Mouse (Mus musculus): ENCODE data around the gene March4. TPM values are rescaled to one million over a fixed set of nuclear protein-coding genes. Genes with fewer than 3 reads are reported as not detected.
A peak's percentile ranks its signal among the peaks of the same experiment; 100 is the strongest.

Gene March4
- polyA plus RNA-seq, 1 experiment from 2014 or later: 0.57 TPM

- Histone ChIP-seq H3K4me1 (no peaks in the 10 kb centered on the region; the same call in 1 of the 2 replicates), H3K4me3 (replicated peaks) (no peak overlapping the region), H3K9ac (no peak overlapping the region), H3K36me3 (replicated peaks) (no peaks in the 10 kb centered on the region), H3K27ac (no peak overlapping the region), H3K27me3 (no peaks in the 10 kb centered on the region), H3K4me2 (no peak overlapping the region), H3K9me3 (no peaks in the 10 kb centered on the region)
- 91% methylated on average over 7 of the region's 7 CpGs for WGBS
- ATAC-seq (ENCODE audit: low FRiP score): no peak
These were observed 107.5 kb downstream of the March4 start for GRCm38 (mm10) chr1:72429107-72429807.

- Histone ChIP-seq H3K9ac (no peak overlapping the region), H3K4me3 (replicated peaks) (no peak overlapping the region), H3K27ac (no peak overlapping the region), H3K36me3 (replicated peaks) (no peaks in the 10 kb centered on the region), H3K9me3 (no peaks in the 10 kb centered on the region), H3K27me3 (no peaks in the 10 kb centered on the region), H3K4me1 (no peaks in the 10 kb centered on the region; the same call in 1 of the 2 replicates), H3K4me2 (no peak overlapping the region)
- 90% methylated on average over 8 of the region's 8 CpGs for WGBS
- ATAC-seq (ENCODE audit: low FRiP score): no peak
These were observed 108.2 kb downstream of the March4 start for GRCm38 (mm10) chr1:72428526-72428925.

- H3K4me3 ChIP-seq (replicated peaks): no peak overlapping the region
- H3K27ac ChIP-seq: no peak overlapping the region
- H3K9me3 ChIP-seq: no peaks in the 10 kb centered on the region
- 85% methylated on average over 4 of the region's 4 CpGs for whole genome bisulfite sequencing
- H3K9ac ChIP-seq: no peak overlapping the region
- no peaks in the 10 kb centered on the region for H3K27me3 ChIP-seq
- H3K4me2 ChIP-seq: no peak overlapping the region
- H3K36me3 ChIP-seq (replicated peaks): no peaks in the 10 kb centered on the region
- H3K4me1 ChIP-seq: no peaks in the 10 kb centered on the region
- no peak for ATAC-seq (ENCODE audit: low FRiP score)
These were observed 110.3 kb downstream of the March4 start for GRCm38 (mm10) chr1:72426456-72426855.

DNA sequence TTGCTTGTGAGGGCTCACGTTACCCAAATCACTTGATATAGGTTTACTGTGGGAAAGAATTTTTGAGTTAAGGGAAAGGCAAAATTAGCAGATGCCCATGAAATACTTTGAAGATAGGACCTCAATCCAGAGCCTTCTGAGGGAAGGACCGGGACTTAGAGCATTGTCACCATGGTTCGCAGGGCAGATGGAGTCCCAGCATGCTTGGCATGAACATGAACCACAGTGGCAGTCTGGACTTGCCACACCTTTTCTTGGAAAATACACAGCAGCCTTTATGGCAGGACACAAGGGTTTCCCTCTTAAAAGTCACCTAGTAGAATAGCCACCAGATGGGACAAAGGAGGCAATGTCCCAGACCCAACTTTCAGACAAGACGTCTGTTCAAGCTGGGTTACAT is 114.6 kb downstream of the March4 start:
- ATAC-seq (ENCODE audit: low FRiP score): no peak
- no peaks in the 10 kb centered on the region for H3K27me3 ChIP-seq
- 89% methylated on average over 4 of the region's 4 CpGs for WGBS

DNA sequence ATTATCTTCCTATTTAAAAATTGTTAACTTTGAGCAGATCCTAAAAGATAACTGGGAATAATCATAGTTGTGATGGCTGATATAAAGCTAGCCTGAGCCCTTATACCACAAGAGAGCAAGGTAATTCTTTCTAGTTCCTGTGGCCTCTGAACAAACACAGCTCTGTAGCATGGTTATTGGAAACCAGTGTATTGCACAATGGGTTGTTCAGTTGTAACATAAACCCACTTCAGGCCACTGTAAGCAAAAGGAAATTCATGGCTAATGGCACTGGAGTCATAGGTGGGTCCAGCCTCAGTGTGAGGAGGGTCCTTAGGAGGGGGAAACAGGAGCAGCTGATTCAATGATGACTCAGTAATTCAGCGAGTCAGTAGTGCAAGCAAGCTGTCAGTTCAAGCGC is 116.5 kb downstream of the March4 start:
- Histone ChIP-seq H3K27me3 (no peaks in the 10 kb centered on the region), H3K4me1 (no peaks in the 10 kb centered on the region), H3K9ac (no peak overlapping the region), H3K36me3 (replicated peaks) (no peaks in the 10 kb centered on the region), H3K4me3 (replicated peaks) (no peak overlapping the region), H3K27ac (no peak overlapping the region), H3K4me2 (no peak overlapping the region), H3K9me3 (no peaks in the 10 kb centered on the region)
- WGBS: 67% methylated on average over 2 of the region's 2 CpGs
- ATAC-seq (ENCODE audit: low FRiP score): no peak

More for the DNA sequence above, 114.6 kb downstream of the March4 start:
- no peak overlapping the region for H3K27ac ChIP-seq
- no peaks in the 10 kb centered on the region for H3K9me3 ChIP-seq
- H3K36me3 ChIP-seq (replicated peaks): no peaks in the 10 kb centered on the region
- no peaks in the 10 kb centered on the region for H3K4me1 ChIP-seq
- no peak overlapping the region for H3K4me2 ChIP-seq
- H3K4me3 ChIP-seq (replicated peaks): no peak overlapping the region
- no peak overlapping the region for H3K9ac ChIP-seq

DNA sequence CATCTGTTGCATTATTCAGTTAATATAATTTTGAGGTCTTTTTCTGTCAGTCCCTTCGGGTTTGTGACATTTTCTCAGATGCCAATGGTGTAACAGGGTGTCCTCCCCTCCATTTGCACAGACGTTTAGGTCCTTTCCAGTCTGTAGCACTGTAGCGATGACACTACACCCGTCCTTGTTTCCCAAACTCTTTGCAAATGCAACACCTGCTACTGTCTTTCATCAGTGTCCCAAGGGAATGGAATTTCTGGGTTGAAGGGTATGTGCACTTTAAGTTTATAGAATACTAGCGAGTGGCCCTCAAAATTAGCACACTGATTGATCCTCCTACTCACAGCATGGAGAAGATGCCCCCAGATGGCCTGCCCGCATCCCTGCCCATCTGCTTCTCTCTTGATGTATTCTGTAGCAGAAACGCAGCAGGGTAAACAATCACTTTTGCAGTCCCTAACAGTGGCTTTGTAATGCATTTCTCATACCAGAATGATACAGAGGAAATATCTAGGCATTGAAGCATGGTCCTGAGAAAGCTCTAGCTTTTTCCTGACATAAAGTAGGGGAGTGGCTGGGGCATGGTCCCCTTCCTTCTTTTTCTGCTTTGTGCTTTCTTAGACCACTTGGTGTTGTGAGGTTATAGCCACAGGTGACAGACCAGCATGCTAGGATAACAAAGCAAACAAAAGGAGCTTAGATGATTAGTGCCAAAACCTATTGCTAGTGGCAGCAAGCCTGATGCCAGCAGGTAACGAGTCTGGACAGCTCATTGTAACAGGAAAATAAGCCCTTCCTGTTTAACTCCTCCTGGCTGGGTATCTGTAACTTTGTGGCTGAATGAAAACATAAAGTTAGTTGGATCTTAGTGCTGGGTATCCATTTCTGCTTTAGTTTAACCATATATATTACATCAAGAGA is 117.7 kb downstream of the March4 start:
- H3K27ac ChIP-seq: no peak overlapping the region
- no peaks in the 10 kb centered on the region for H3K36me3 ChIP-seq (replicated peaks)
- no peak overlapping the region for H3K4me2 ChIP-seq
- H3K27me3 ChIP-seq: no peaks in the 10 kb centered on the region
- ATAC-seq (ENCODE audit: low FRiP score): no peak
- WGBS: 70% methylated on average over 8 of the region's 8 CpGs
- no peaks in the 10 kb centered on the region for H3K9me3 ChIP-seq
- no peak overlapping the region for H3K9ac ChIP-seq
- peaks cover 11% of the 10 kb centered on the region for H3K4me1 ChIP-seq
- no peak overlapping the region for H3K4me3 ChIP-seq (replicated peaks)

DNA sequence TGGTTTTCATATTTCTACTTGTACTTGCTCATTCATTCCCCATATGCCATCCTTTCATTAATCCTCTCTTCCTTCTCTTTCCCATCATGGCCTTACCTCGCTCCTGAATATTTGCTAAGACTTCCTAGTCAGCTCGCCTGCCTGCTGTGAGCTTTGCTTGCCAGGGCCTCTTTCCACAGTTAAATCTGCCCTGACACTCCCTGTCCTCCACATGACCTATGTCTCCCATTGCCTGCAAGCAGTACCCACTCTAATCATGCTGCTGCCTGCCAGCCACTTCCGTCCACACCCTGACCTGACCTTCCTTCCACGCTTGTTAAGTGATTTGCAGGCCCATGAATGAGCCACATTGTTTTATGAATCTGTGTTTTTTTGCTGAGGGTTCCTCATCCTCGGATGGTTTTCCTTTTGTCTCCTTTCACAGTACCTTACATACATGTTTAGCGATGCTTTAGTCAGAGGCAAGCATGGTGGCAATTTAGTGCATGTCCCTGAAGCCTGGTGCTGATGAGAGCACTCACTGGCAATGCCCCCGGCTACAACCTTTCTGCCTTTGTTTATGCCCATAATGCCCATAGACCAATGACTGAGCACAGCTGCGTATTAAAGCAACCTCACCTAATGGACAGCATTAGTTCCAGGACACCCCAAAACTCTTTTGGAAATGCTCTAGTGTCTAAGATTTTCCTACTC is 122.0 kb downstream of the March4 start:
- H3K4me1 ChIP-seq: peaks cover 12% of the 10 kb centered on the region
- H3K9me3 ChIP-seq: no peaks in the 10 kb centered on the region
- no peak overlapping the region for H3K4me3 ChIP-seq (replicated peaks)
- WGBS: 57% methylated on average over 8 of the region's 8 CpGs
- no peak overlapping the region for H3K9ac ChIP-seq
- H3K27me3 ChIP-seq: no peaks in the 10 kb centered on the region; the same call in 1 of the 2 replicates
- no peak for ATAC-seq (ENCODE audit: low FRiP score)
- no peaks in the 10 kb centered on the region for H3K36me3 ChIP-seq (replicated peaks)
- H3K4me2 ChIP-seq: no peak overlapping the region
- H3K27ac ChIP-seq: 0 out of 2 replicates have a peak overlapping the region, but pooled peaks have one; percentile 13

DNA sequence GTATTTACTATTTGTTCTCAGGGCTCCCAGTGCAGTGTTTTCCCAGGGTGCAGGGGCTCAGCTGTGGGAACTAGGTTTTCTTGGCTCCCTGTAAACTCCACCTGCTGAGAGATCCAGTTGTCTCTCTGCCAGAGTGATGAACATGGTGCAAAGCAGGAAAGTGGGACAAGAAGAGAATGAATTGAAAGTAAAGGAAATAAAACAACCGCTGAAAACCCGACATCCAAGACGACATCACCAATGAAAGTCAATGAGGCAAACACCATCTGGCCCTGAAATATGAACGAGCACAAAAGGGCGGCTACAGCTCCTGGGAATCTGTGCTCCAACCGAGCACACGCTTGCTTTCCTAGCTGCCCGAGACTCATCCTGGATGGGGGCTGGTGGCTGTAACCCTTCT is 122.6 kb downstream of the March4 start:
- no peaks in the 10 kb centered on the region for H3K36me3 ChIP-seq (replicated peaks)
- no peaks in the 10 kb centered on the region; the same call in 1 of the 2 replicates for H3K27me3 ChIP-seq
- H3K4me3 ChIP-seq (replicated peaks): no peak overlapping the region
- H3K4me2 ChIP-seq: no peak overlapping the region
- no peaks in the 10 kb centered on the region for H3K9me3 ChIP-seq
- H3K27ac ChIP-seq: 0 out of 2 replicates have a peak overlapping the region, but pooled peaks have one; percentile 13
- WGBS: 65% methylated on average over 8 of the region's 8 CpGs
- no peak overlapping the region for H3K9ac ChIP-seq
- no peak for ATAC-seq (ENCODE audit: low FRiP score)
- peaks cover 12% of the 10 kb centered on the region for H3K4me1 ChIP-seq

- Histone ChIP-seq H3K4me2 (no peak overlapping the region), H3K27me3 (no peaks in the 10 kb centered on the region; the same call in 1 of the 2 replicates), H3K4me3 (replicated peaks) (no peak overlapping the region), H3K36me3 (replicated peaks) (no peaks in the 10 kb centered on the region), H3K9me3 (no peaks in the 10 kb centered on the region), H3K27ac (no peak overlapping the region), H3K4me1 (peaks cover 12% of the 10 kb centered on the region), H3K9ac (no peak overlapping the region)
- ATAC-seq (ENCODE audit: low FRiP score): no peak
- WGBS: 86% methylated on average over 8 of the region's 8 CpGs
These were observed 123.5 kb downstream of the March4 start for GRCm38 (mm10) chr1:72413205-72413604.

- Histone ChIP-seq H3K27me3 (no peaks in the 10 kb centered on the region; the same call in 1 of the 2 replicates), H3K4me1 (peaks cover 12% of the 10 kb centered on the region), H3K9me3 (no peaks in the 10 kb centered on the region), H3K9ac (no peak overlapping the region), H3K4me2 (no peak overlapping the region), H3K36me3 (replicated peaks) (no peaks in the 10 kb centered on the region), H3K4me3 (replicated peaks) (no peak overlapping the region), H3K27ac (no peak overlapping the region)
- WGBS: 89% methylated on average over 8 of the region's 8 CpGs
- ATAC-seq (ENCODE audit: low FRiP score): no peak
These were observed 125.6 kb downstream of the March4 start for GRCm38 (mm10) chr1:72411108-72411507.

DNA sequence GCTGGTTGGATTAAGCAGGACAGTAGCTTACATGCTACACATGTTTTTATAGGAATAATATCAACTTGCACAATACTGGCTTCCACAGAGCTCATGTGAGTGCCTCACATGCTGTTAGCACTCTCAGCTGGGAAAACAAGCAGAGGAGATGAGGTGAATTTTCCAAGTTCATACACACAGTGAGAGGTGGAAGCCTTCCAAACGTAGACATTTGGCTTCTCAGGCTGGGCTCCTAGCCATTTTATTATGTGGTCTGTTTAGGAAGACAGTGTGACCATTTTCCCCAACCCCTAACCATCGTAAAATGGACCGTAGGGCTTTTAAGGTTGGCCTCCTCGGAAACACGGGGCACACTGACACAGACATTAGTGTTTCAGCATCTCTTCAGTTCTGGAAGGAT is 126.8 kb downstream of the March4 start:
- Histone ChIP-seq H3K9me3 (no peaks in the 10 kb centered on the region), H3K27me3 (no peaks in the 10 kb centered on the region; the same call in 1 of the 2 replicates), H3K4me3 (replicated peaks) (no peak overlapping the region), H3K4me1 (peaks cover 10% of the 10 kb centered on the region), H3K36me3 (replicated peaks) (no peaks in the 10 kb centered on the region), H3K9ac (no peak overlapping the region), H3K27ac (no peak overlapping the region), H3K4me2 (no peak overlapping the region)
- WGBS: 88% methylated on average over 5 of the region's 5 CpGs
- no peak for ATAC-seq (ENCODE audit: low FRiP score)

GRCm38 (mm10) chr1:72406505-72407079 is 130.1 kb downstream of the March4 start:
- no peak overlapping the region for H3K27ac ChIP-seq
- H3K36me3 ChIP-seq (replicated peaks): no peaks in the 10 kb centered on the region
- H3K4me2 ChIP-seq: no peak overlapping the region
- WGBS: 80% methylated on average over 14 of the region's 14 CpGs
- no peak overlapping the region for H3K9ac ChIP-seq
- no peaks in the 10 kb centered on the region; the same call in 1 of the 2 replicates for H3K27me3 ChIP-seq
- ATAC-seq (ENCODE audit: low FRiP score): peak; percentile 17; the same call in 1 of the 2 replicates
- no peaks in the 10 kb centered on the region for H3K4me1 ChIP-seq
- no peak overlapping the region for H3K4me3 ChIP-seq (replicated peaks)
- H3K9me3 ChIP-seq: no peaks in the 10 kb centered on the region
